Mouse (Mus musculus) midbrain, embryonic 12.5 days (tissue): ENCODE data around the gene Fbn1. TPM values are rescaled to one million over a fixed set of nuclear protein-coding genes. Genes with fewer than 3 reads are reported as not detected.

ENCODE experiments used
- ATAC-seq: fragments of 200-750 bp; cut with Nextera tagmentation; 2 replicates; pipeline ENCODE4 v1.8.0; 2017; ENCODE audit warnings: low read depth, moderate TSS enrichment, moderate library complexity; ENCODE audit not compliant: low FRiP score
- H3K27ac ChIP-seq: fragments of 300-500 bp; sonication (generic); replicated peaks from 2 replicates; pipeline ENCODE4 v1.5.1; 2016; ENCODE audit warnings: mild to moderate bottlenecking
- H3K27me3 ChIP-seq: fragments of 300-500 bp; sonication (generic); 2 replicates; pipeline ENCODE4 v1.6.1; 2016; ENCODE audit warnings: mild to moderate bottlenecking
- H3K36me3 ChIP-seq: fragments of 300-500 bp; sonication (generic); 2 replicates; pipeline ENCODE4 v1.6.1; 2016
- H3K4me1 ChIP-seq: fragments of 300-500 bp; sonication (generic); 2 replicates; pipeline ENCODE4 v1.6.1; 2016
- H3K4me2 ChIP-seq: fragments of 300-500 bp; sonication (generic); replicated peaks from 2 replicates; pipeline ENCODE4 v1.6.1; 2016; ENCODE audit warnings: mild to moderate bottlenecking, moderate library complexity
- H3K4me3 ChIP-seq: fragments of 300-500 bp; sonication (generic); 2 replicates; pipeline ENCODE4 v1.5.1; 2016; ENCODE audit warnings: mild to moderate bottlenecking
- H3K9ac ChIP-seq: fragments of 300-500 bp; sonication (generic); replicated peaks from 2 replicates; pipeline ENCODE4 v1.6.1; 2016; ENCODE audit warnings: mild to moderate bottlenecking, moderate library complexity
- H3K9me3 ChIP-seq: fragments of 300-500 bp; sonication (generic); 2 replicates; pipeline ENCODE4 v1.6.1; 2016; ENCODE audit warnings: mild to moderate bottlenecking
- WGBS: fragments of 180-500 bp; shearing (Covaris S2); methylation state at CpG from one replicate; pipeline ENCODE4 v1.1.7; 2016; 5-methylcytosine and 5-hydroxymethylcytosine counted together
- polyA plus RNA-seq: library from polyadenylated mRNA; unstranded; fragments of >200 nt; fragmentation: Nextera tagmentation; extraction: Ambion mirVana; gene quantifications from 2 replicates; pipeline ENCODE4 v1.2.1, GENCODE M21; 2016

Fbn1 gene
- polyA plus RNA-seq, 1 experiment from 2014 or later, result 10.9 TPM

DNA sequence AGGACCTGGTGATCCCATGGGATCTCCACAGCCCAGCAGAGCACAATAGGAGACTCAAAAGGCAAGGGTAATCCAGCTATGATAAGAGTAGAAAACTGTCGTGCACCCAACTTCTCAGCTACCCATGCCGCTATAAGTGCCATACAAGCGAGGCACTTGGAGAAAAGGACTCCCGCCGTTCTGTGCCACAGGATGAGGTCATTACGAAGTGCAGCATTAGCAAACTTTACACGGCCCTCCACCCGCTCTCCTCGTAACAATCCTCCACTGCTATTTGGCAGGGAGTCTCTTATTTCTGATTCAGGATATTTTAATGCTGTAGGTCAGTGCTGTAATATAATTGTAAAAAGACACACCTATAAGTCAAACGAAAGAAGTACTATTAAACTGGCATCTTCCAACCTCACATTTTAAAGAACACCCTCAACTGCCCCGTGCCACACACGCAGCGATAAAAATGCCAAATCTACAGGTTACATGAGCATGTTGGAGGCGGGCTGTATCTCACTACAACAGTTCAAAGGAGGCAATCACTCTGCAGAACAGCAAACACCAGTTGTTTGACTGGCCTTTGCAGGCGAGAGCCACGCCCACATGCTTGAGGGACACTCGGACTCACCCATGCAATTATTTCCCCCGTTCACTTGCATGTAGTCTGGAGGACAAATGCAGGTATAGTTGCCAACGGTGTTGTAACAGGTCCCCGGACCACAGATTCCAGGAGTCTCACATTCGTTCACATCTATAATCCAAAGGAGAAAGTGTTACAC lies 165.4 kb downstream of the Fbn1 start:
- Histone ChIP-seq H3K27ac (no peak overlapping the region), H3K4me3 (no peak overlapping the region), H3K9me3 (no peaks in the 10 kb centered on the region), H3K36me3 (peaks cover 13% of the 10 kb centered on the region; the same call in 1 of the 2 replicates), H3K4me2 (no peak overlapping the region), H3K9ac (no peak overlapping the region), H3K27me3 (no peaks in the 10 kb centered on the region), H3K4me1 (no peaks in the 10 kb centered on the region)
- ATAC-seq, result no peak
- 93% methylated on average over 21 of the region's 21 CpGs for WGBS

- H3K9me3 ChIP-seq, result no peaks in the 10 kb centered on the region
- peaks cover 13% of the 10 kb centered on the region; the same call in 1 of the 2 replicates for H3K36me3 ChIP-seq
- no peak overlapping the region for H3K9ac ChIP-seq
- H3K27ac ChIP-seq, result no peak overlapping the region
- H3K4me2 ChIP-seq, result no peak overlapping the region
- 81% methylated on average over 5 of the region's 5 CpGs for WGBS
- no peak for ATAC-seq
- no peak overlapping the region for H3K4me3 ChIP-seq
- no peaks in the 10 kb centered on the region for H3K4me1 ChIP-seq
- H3K27me3 ChIP-seq, result no peaks in the 10 kb centered on the region
Observed at GRCm38 (mm10) chr2:125340381-125340780, 167.4 kb downstream of the Fbn1 start.

DNA sequence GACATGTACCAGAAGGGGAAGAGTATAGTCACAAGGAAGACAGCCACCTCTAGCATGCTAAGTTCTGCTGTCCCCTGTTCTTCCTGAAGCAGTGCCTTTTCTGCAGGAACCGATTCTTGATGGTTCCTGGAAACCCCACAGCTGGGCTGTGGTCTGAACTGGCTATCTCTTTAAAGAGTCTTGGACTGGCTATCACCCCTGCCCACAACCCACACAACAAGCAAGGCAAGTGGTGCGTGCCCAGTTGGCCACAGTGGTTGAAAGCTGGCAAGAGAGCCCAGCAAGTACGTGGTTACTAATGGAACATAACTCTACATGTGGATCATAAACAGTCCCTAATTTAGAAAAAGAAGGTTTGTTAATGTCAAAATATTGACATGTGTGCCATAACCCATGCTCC lies 170.6 kb downstream of the Fbn1 start:
- Histone ChIP-seq H3K36me3 (peaks cover 11% of the 10 kb centered on the region; the same call in 1 of the 2 replicates), H3K9ac (no peak overlapping the region), H3K4me2 (no peak overlapping the region), H3K4me1 (no peaks in the 10 kb centered on the region), H3K27me3 (no peaks in the 10 kb centered on the region), H3K9me3 (no peaks in the 10 kb centered on the region), H3K27ac (no peak overlapping the region), H3K4me3 (no peak overlapping the region)
- 95% methylated on average over 3 of the region's 3 CpGs for WGBS
- no peak for ATAC-seq

- Histone ChIP-seq H3K27ac (no peak overlapping the region), H3K36me3 (peaks cover 11% of the 10 kb centered on the region; the same call in 1 of the 2 replicates), H3K4me2 (no peak overlapping the region), H3K4me3 (no peak overlapping the region), H3K27me3 (no peaks in the 10 kb centered on the region), H3K9ac (no peak overlapping the region), H3K9me3 (no peaks in the 10 kb centered on the region), H3K4me1 (no peaks in the 10 kb centered on the region)
- no peak for ATAC-seq
- WGBS, result 97% methylated on average over 11 of the region's 11 CpGs
Observed at GRCm38 (mm10) chr2:125335206-125335605, 172.6 kb downstream of the Fbn1 start.

DNA sequence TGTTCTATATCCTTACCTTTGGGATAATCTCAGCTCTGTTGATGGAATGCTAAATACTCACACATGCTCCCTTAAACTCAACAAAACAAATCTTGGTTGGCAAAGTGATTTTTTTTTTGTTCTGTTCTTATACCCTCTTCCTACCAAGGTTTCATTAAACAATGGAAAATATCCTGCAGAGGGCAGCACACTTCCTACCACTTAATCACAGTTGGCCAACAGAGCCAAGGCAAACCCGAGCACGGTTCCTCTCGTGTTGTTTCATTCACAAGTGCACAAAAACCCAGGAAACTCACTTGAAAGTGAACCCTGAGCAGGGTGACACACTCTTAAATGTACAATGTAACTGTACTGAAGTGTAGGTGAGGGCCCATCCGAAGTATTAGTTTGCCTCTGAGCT lies 173.6 kb downstream of the Fbn1 start:
- Histone ChIP-seq H3K9ac (no peak overlapping the region), H3K27ac (no peak overlapping the region), H3K4me1 (no peaks in the 10 kb centered on the region), H3K36me3 (peaks cover 11% of the 10 kb centered on the region; the same call in 1 of the 2 replicates), H3K27me3 (no peaks in the 10 kb centered on the region), H3K9me3 (no peaks in the 10 kb centered on the region), H3K4me3 (no peak overlapping the region), H3K4me2 (no peak overlapping the region)
- no peak for ATAC-seq
- WGBS, result 89% methylated on average over 4 of the region's 4 CpGs

GRCm38 (mm10) chr2:125331581-125331980 lies 176.2 kb downstream of the Fbn1 start:
- no peak overlapping the region for H3K4me2 ChIP-seq
- H3K4me3 ChIP-seq, result no peak overlapping the region
- no peaks in the 10 kb centered on the region for H3K27me3 ChIP-seq
- no peak for ATAC-seq
- no peak overlapping the region for H3K9ac ChIP-seq
- H3K4me1 ChIP-seq, result no peaks in the 10 kb centered on the region
- H3K9me3 ChIP-seq, result no peaks in the 10 kb centered on the region
- H3K36me3 ChIP-seq, result 0 out of 2 replicates have a peak, but pooled peaks cover 4% of the 10 kb centered on the region
- H3K27ac ChIP-seq, result no peak overlapping the region
- 89% methylated on average over 7 of the region's 7 CpGs for WGBS

GRCm38 (mm10) chr2:125330506-125330905 lies 177.3 kb downstream of the Fbn1 start:
- Histone ChIP-seq H3K36me3 (0 out of 2 replicates have a peak, but pooled peaks cover 4% of the 10 kb centered on the region), H3K9ac (no peak overlapping the region), H3K27ac (no peak overlapping the region), H3K9me3 (no peaks in the 10 kb centered on the region), H3K4me2 (no peak overlapping the region), H3K27me3 (no peaks in the 10 kb centered on the region), H3K4me3 (no peak overlapping the region), H3K4me1 (no peaks in the 10 kb centered on the region)
- ATAC-seq, result no peak
- 95% methylated on average over 10 of the region's 10 CpGs for WGBS

- H3K9me3 ChIP-seq, result no peaks in the 10 kb centered on the region
- no peaks in the 10 kb centered on the region for H3K27me3 ChIP-seq
- ATAC-seq, result no peak
- H3K36me3 ChIP-seq, result no peaks in the 10 kb centered on the region; the same call in 1 of the 2 replicates
- H3K4me2 ChIP-seq, result no peak overlapping the region
- 84% methylated on average over 7 of the region's 7 CpGs for WGBS
- no peak overlapping the region for H3K9ac ChIP-seq
- no peaks in the 10 kb centered on the region for H3K4me1 ChIP-seq
- H3K4me3 ChIP-seq, result no peak overlapping the region
- H3K27ac ChIP-seq, result no peak overlapping the region
Observed at GRCm38 (mm10) chr2:125325125-125325855, 182.5 kb downstream of the Fbn1 start.

- WGBS, result 84% methylated on average over 5 of the region's 5 CpGs
- no peak for ATAC-seq
- no peak overlapping the region for H3K4me2 ChIP-seq
- no peaks in the 10 kb centered on the region for H3K27me3 ChIP-seq
- no peaks in the 10 kb centered on the region for H3K4me1 ChIP-seq
- no peak overlapping the region for H3K9ac ChIP-seq
- no peaks in the 10 kb centered on the region for H3K9me3 ChIP-seq
- H3K36me3 ChIP-seq, result no peaks in the 10 kb centered on the region; the same call in 1 of the 2 replicates
- no peak overlapping the region for H3K4me3 ChIP-seq
- no peak overlapping the region for H3K27ac ChIP-seq
Observed at GRCm38 (mm10) chr2:125324455-125324854, 183.3 kb downstream of the Fbn1 start.

GRCm38 (mm10) chr2:125323347-125323746 lies 184.4 kb downstream of the Fbn1 start:
- WGBS, result 75% methylated on average over 4 of the region's 4 CpGs
- no peaks in the 10 kb centered on the region for H3K4me1 ChIP-seq
- no peak for ATAC-seq

DNA sequence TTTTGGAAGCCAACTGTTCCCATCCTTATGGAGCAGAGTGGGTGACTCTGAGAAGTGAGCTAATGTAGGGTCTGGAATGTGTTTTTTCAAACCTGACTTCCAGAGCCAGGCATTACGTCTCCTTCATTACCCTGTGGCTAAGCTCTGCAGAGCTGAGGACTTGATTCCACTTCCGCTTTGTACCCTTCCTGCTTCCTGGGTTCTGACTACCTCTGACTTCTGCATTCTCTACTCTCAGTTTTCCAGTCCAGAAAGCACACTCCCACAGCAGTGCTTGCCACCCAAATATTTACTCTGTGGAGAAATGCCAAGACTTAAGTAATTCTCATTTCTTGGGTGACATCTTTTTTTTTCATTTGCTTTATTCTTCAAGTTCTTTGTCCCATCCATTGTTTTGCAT lies 185.2 kb downstream of the Fbn1 start:
- 84% methylated on average over 2 of the region's 2 CpGs for WGBS
- Histone ChIP-seq H3K9ac (no peak overlapping the region), H3K36me3 (no peaks in the 10 kb centered on the region; the same call in 1 of the 2 replicates), H3K4me1 (no peaks in the 10 kb centered on the region), H3K27me3 (no peaks in the 10 kb centered on the region), H3K4me3 (no peak overlapping the region), H3K9me3 (no peaks in the 10 kb centered on the region), H3K4me2 (no peak overlapping the region), H3K27ac (no peak overlapping the region)
- no peak for ATAC-seq

More at GRCm38 (mm10) chr2:125323347-125323746, 184.4 kb downstream of the Fbn1 start:
- no peaks in the 10 kb centered on the region for H3K9me3 ChIP-seq
- H3K4me2 ChIP-seq, result no peak overlapping the region
- no peaks in the 10 kb centered on the region for H3K27me3 ChIP-seq
- no peak overlapping the region for H3K27ac ChIP-seq
- no peaks in the 10 kb centered on the region; the same call in 1 of the 2 replicates for H3K36me3 ChIP-seq
- H3K4me3 ChIP-seq, result no peak overlapping the region
- H3K9ac ChIP-seq, result no peak overlapping the region

- no peak overlapping the region for H3K9ac ChIP-seq
- H3K9me3 ChIP-seq, result no peaks in the 10 kb centered on the region
- no peak overlapping the region for H3K4me2 ChIP-seq
- H3K36me3 ChIP-seq, result peaks cover 12% of the 10 kb centered on the region
- no peak overlapping the region for H3K27ac ChIP-seq
- H3K27me3 ChIP-seq, result no peaks in the 10 kb centered on the region
- ATAC-seq, result no peak
- 80% methylated on average over 6 of the region's 6 CpGs for WGBS
- no peak overlapping the region for H3K4me3 ChIP-seq
- H3K4me1 ChIP-seq, result no peaks in the 10 kb centered on the region
Observed at GRCm38 (mm10) chr2:125321071-125321470, 186.7 kb downstream of the Fbn1 start.
